In the genomic region with DNA sequence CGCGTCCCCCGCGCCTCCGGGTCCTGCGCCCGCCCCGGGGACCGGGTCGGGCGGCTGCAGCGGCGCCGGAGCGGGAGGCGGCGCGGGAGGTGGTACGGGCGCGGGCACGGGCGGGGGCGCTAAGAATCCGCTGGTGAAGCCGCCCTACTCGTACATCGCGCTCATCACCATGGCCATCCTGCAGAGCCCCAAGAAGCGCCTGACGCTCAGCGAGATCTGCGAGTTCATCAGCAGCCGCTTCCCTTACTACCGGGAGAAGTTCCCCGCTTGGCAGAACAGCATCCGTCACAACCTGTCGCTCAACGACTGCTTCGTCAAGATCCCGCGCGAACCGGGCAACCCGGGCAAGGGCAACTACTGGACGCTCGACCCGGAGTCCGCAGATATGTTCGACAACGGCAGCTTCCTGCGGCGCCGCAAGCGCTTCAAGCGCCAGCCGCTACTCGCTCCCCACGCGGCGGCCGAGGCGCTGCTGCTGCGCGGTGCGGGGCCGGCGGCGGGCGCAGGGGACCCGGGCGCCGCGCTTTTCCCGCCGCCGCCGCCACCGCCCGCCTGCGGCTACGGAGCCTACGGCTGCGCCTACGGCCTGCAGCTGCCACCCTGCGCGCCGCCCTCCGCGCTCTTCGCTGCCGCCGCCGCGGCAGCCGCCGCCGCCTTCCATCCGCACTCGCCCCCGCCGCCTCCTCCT, we compare ENCODE assay signal across 8 mouse cellular contexts. TPM values are rescaled to one million over a fixed set of nuclear protein-coding genes. Genes with fewer than 3 reads are reported as not detected.
A peak's percentile ranks its signal among the peaks of the same experiment; 100 is the strongest.
DNase-seq lines count a peak whose midpoint lies in the region; ATAC-seq and TF ChIP-seq lines count a peak whose summit lies in the region.

No protein-coding gene starts in this region.

- H3K4me1 ChIP-seq in forebrain, embryonic 10.5 days = peaks cover 54% of the 10 kb centered on the region
- peaks cover 21% of the 10 kb centered on the region for H3K4me1 ChIP-seq in intestine, embryonic 14.5 days (replicated peaks; ENCODE audit: control insufficient read depth, insufficient read depth, low read length)
- H3K4me1 ChIP-seq in lung, embryonic 15.5 days = peaks cover 23% of the 10 kb centered on the region
- H3K4me1 ChIP-seq in stomach, embryonic 15.5 days = peaks cover 22% of the 10 kb centered on the region

- 0 out of 2 replicates have a peak overlapping the region, but pooled peaks have one; percentile 10 for H3K9ac ChIP-seq in intestine, embryonic 14.5 days (ENCODE audit: low read length)
- no peak overlapping the region for H3K9ac ChIP-seq in lung, embryonic 15.5 days
- H3K9ac ChIP-seq in stomach, embryonic 15.5 days = no peak overlapping the region

- TF ChIP-seq CTCF in Patski (IDR thresholded peaks at IDR 0.05) = no peak

- no peaks in the 10 kb centered on the region for H3K9me3 ChIP-seq in forebrain, embryonic 10.5 days
- H3K9me3 ChIP-seq in intestine, embryonic 14.5 days (ENCODE audit: control insufficient read depth, low read length) = no peaks in the 10 kb centered on the region
- H3K9me3 ChIP-seq in lung, embryonic 15.5 days = no peaks in the 10 kb centered on the region
- H3K9me3 ChIP-seq in stomach, embryonic 15.5 days = no peaks in the 10 kb centered on the region

- peak; percentile 38 for ATAC-seq in Patski
- ATAC-seq in intestine, embryonic 14.5 days (replicated peaks; ENCODE audit: low FRiP score, low TSS enrichment, low read depth) = no peak
- ATAC-seq in lung, embryonic 15.5 days (ENCODE audit: borderline replicate concordance, extremely low read depth, low FRiP score, low TSS enrichment) = peak; percentile 53; the same call in 1 of the 2 replicates
- no peak for ATAC-seq in stomach, embryonic 15.5 days (ENCODE audit: insufficient read depth, low FRiP score, low read depth)

- H3K27me3 ChIP-seq in Patski = no peaks in the 10 kb centered on the region
- H3K27me3 ChIP-seq in forebrain, embryonic 10.5 days (ENCODE audit: poor library complexity, severe bottlenecking) = peaks cover 100% of the 10 kb centered on the region
- H3K27me3 ChIP-seq in intestine, embryonic 14.5 days (replicated peaks; ENCODE audit: control insufficient read depth, insufficient read depth, low read length) = peaks cover 98% of the 10 kb centered on the region
- peaks cover 94% of the 10 kb centered on the region for H3K27me3 ChIP-seq in lung, embryonic 15.5 days
- peaks cover 86% of the 10 kb centered on the region for H3K27me3 ChIP-seq in stomach, embryonic 15.5 days (replicated peaks)

- peak overlapping the region; percentile 74 for H3K4me2 ChIP-seq in intestine, embryonic 14.5 days (ENCODE audit: low read length)
- H3K4me2 ChIP-seq in lung, embryonic 15.5 days = peak overlapping the region; percentile 88
- peak overlapping the region; percentile 91 for H3K4me2 ChIP-seq in stomach, embryonic 15.5 days

- H3K4me3 ChIP-seq in forebrain, embryonic 10.5 days = peak overlapping the region; percentile 65
- H3K4me3 ChIP-seq in intestine, embryonic 14.5 days (ENCODE audit: low read depth, low read length) = peak overlapping the region; percentile 41
- peak overlapping the region; percentile 42 for H3K4me3 ChIP-seq in lung, embryonic 15.5 days
- H3K4me3 ChIP-seq in stomach, embryonic 15.5 days (replicated peaks) = peak overlapping the region; percentile 43

- POLR2A ChIA-PET in Patski (lab: Charles Lee) = interaction anchor here (1.1 to 2.2 kb wide), 3 partner anchors 36 to 141 kb away, joined by 3 to 6 read pairs (median 3); a partner anchor contains a TSS

- peak overlapping the region; percentile 90 for H3K27ac ChIP-seq in forebrain, embryonic 10.5 days
- no peak overlapping the region for H3K27ac ChIP-seq in intestine, embryonic 14.5 days (ENCODE audit: low read depth)
- H3K27ac ChIP-seq in lung, embryonic 15.5 days = no peak overlapping the region
- no peak overlapping the region for H3K27ac ChIP-seq in stomach, embryonic 15.5 days

- 2% methylated on average over 102 of the region's 102 CpGs for WGBS in forebrain, embryonic 10.5 days
- WGBS in intestine, embryonic 14.5 days = under 1% methylated on average over 91 of the region's 102 CpGs
- WGBS in lung, embryonic 15.5 days = under 1% methylated on average over 82 of the region's 102 CpGs
- under 1% methylated on average over 92 of the region's 102 CpGs for WGBS in stomach, embryonic 15.5 days

- peak; percentile 46 for DNase-seq in kidney, adult 18-20 months
- no peak for DNase-seq in kidney, adult 9 months
- no peak for DNase-seq in Patski (ENCODE audit: low read depth, low spot score)
- DNase-seq in forebrain, embryonic 10.5 days (ENCODE audit: extremely low spot score, low spot score) = peak; percentile 67
- peak; percentile 87 for DNase-seq in intestine, embryonic 14.5 days (ENCODE audit: low spot score)
- no peak for DNase-seq in cerebellum, adult 8-10 months

- CTCF ChIA-PET in Patski (lab: Charles Lee) = no interaction called here

- in situ Hi-C loops in Patski (cut with MboI; ENCODE audit: low pct_unique_long_range_greater_than_20kb) = loop anchor here (10.0 kb wide), 1 partner anchor 140 kb away; a partner anchor contains a TSS

- no peaks in the 10 kb centered on the region for H3K36me3 ChIP-seq in forebrain, embryonic 10.5 days (replicated peaks)
- no peaks in the 10 kb centered on the region for H3K36me3 ChIP-seq in intestine, embryonic 14.5 days (ENCODE audit: control insufficient read depth, insufficient read depth, low read length)
- no peaks in the 10 kb centered on the region for H3K36me3 ChIP-seq in lung, embryonic 15.5 days
- no peaks in the 10 kb centered on the region for H3K36me3 ChIP-seq in stomach, embryonic 15.5 days

RNA-seq across cellular contexts. Expression of a gene that starts 1.0 kb away (rescaled TPM):
- polyA plus RNA-seq in Patski (2021) = 15.1 TPM
- polyA plus RNA-seq in forebrain, embryonic 10.5 days (2016; fragmentation: Nextera tagmentation; extraction: Ambion mirVana) = 2.9 and 3.1 TPM in 2 replicates
- not detected in 2 replicates for polyA plus RNA-seq in intestine, embryonic 14.5 days (2014; fragmentation: Nextera tagmentation; extraction: Ambion mirVana)
- 0.04 and 0.06 TPM in 2 replicates for polyA plus RNA-seq in lung, embryonic 15.5 days (2015; fragmentation: Nextera tagmentation; extraction: Ambion mirVana)
- polyA plus RNA-seq in stomach, embryonic 15.5 days (2015; fragmentation: Nextera tagmentation; extraction: Ambion mirVana) = 0.05 TPM in 1 of 2 replicates, not detected in the other

RNA-seq across cellular contexts. Expression of a gene that starts 38.2 kb away (rescaled TPM):
- polyA plus RNA-seq in Patski (2021) = 751 TPM
- 756 and 758 TPM in 2 replicates for polyA plus RNA-seq in forebrain, embryonic 10.5 days (2016; fragmentation: Nextera tagmentation; extraction: Ambion mirVana)
- 708 and 729 TPM in 2 replicates for polyA plus RNA-seq in intestine, embryonic 14.5 days (2014; fragmentation: Nextera tagmentation; extraction: Ambion mirVana)
- polyA plus RNA-seq in lung, embryonic 15.5 days (2015; fragmentation: Nextera tagmentation; extraction: Ambion mirVana) = 652 and 689 TPM in 2 replicates
- 594 and 688 TPM in 2 replicates for polyA plus RNA-seq in stomach, embryonic 15.5 days (2015; fragmentation: Nextera tagmentation; extraction: Ambion mirVana)

Comparison
In these comparisons a context has a peak if more than half of its experiments do, and no peak if none do; other contexts are left out.
1. DNase-seq: peak in kidney, adult 18-20 months (single experiment), forebrain, embryonic 10.5 days (single experiment) and intestine, embryonic 14.5 days (single experiment); none in kidney, adult 9 months (single experiment), Patski (single experiment) and cerebellum, adult 8-10 months (single experiment).
2. ATAC-seq: peak in Patski (single experiment) and lung, embryonic 15.5 days (single experiment); none in intestine, embryonic 14.5 days (single experiment) and stomach, embryonic 15.5 days (single experiment).
3. Peak in every context shown above with its lines, with median percentiles within 50 percentile points of each other: H3K4me3 ChIP-seq and H3K4me2 ChIP-seq.